Mouse (Mus musculus) urinary bladder, postnatal 4 days (tissue): ENCODE measurements around the gene Pkp1.

Experiments
- DNase-seq, 2 experiments: peaks; one replicate each; pipeline ENCODE4 v3.0.0; 2021 to 2022; ENCODE audit warnings: low spot score in 2 of 2

The Pkp1 gene

DNA sequence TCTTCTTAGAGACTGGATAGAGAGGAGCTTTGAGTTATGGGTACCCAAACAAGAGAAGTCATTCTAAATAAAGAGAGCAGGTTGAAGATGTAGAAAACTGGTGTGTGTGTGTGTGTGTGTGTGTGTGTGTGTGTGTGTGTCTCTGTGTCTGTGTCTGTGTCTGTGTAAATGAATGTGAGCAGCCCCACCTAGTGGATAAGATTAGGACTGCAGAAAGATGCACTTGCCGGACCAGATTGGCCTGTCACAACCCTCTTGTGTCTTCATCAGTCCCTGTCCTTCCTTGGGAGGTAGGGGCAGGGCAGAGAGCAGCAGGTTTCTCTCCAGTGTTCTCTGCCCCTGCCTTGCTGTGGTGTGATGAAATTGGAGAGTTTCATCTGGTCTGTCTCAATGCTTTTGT lies 90.1 kb downstream of the Pkp1 start:
- no peak for DNase-seq

DNA sequence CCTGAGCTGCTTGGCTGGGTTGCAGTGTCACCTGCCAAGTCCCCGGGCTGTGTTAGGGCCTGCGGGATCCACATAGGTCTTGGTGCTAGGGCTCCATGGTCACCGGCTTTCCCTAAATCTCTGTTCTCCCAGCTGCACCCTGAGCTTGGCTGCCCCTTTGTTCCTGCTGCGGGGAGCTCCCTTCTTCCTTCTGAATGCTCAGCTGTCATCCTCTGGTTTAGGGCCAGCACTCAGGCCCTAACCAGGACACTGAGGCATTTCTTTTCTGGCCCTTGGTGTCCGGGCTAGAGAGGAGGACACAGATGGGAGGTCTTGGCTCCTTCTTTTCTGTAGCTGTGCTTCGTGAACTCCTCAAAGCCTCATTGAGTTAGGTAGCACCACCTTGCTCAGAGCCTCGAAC lies 97.2 kb downstream of the Pkp1 start:
- DNase-seq = no peak
